Mouse (Mus musculus) forebrain, embryonic 11.5 days (tissue): ENCODE results near the gene Tmem86b. TPM values are rescaled to one million over a fixed set of nuclear protein-coding genes. Genes with fewer than 3 reads are reported as not detected.

Experiments used
- ATAC-seq: fragments of 200-750 bp; cut with Nextera tagmentation; replicated peaks from 2 replicates; pipeline ENCODE4 v1.8.0; 2017; ENCODE audit warnings: moderate TSS enrichment; ENCODE audit not compliant: low FRiP score
- DNase-seq: peaks from one replicate; pipeline ENCODE4 v3.0.0-alpha.2; 2017; ENCODE audit warnings: low spot score
- H3K27ac ChIP-seq: fragments of 300-500 bp; sonication (generic); 2 replicates; pipeline ENCODE4 v1.5.1; 2014; ENCODE audit warnings: low read depth, low read length
- H3K27me3 ChIP-seq: fragments of 300-500 bp; sonication (generic); 2 replicates; pipeline ENCODE4 v1.6.1; 2014; ENCODE audit warnings: mild to moderate bottlenecking, low read length, mixed read lengths; ENCODE audit not compliant: control insufficient read depth, insufficient read depth
- H3K36me3 ChIP-seq: fragments of 300-500 bp; sonication (generic); 2 replicates; pipeline ENCODE4 v1.6.1; 2014; ENCODE audit warnings: mild to moderate bottlenecking, low read length, moderate library complexity, mixed read lengths; ENCODE audit not compliant: control insufficient read depth, insufficient read depth
- H3K4me1 ChIP-seq: fragments of 300-500 bp; sonication (generic); replicated peaks from 2 replicates; pipeline ENCODE4 v1.6.1; 2014; ENCODE audit warnings: low read length, mixed read lengths; ENCODE audit not compliant: control insufficient read depth, insufficient read depth
- H3K4me2 ChIP-seq: fragments of 300-500 bp; sonication (generic); 2 replicates; pipeline ENCODE4 v1.6.1; 2014; ENCODE audit warnings: low read depth, mild to moderate bottlenecking, low read length, moderate library complexity, mixed read lengths; ENCODE audit not compliant: severe bottlenecking
- H3K4me3 ChIP-seq: fragments of 300-500 bp; sonication (generic); 2 replicates; pipeline ENCODE4 v1.5.1; 2014; ENCODE audit warnings: low read depth, low read length
- H3K9ac ChIP-seq: fragments of 300-500 bp; sonication (generic); 2 replicates; pipeline ENCODE4 v1.6.1; 2014; ENCODE audit warnings: low read length
- H3K9me3 ChIP-seq: fragments of 300-500 bp; sonication (generic); 2 replicates; pipeline ENCODE4 v1.6.1; 2016; ENCODE audit warnings: low read length, mixed read lengths; ENCODE audit not compliant: control insufficient read depth
- WGBS: fragments of 180-500 bp; shearing (Covaris S2); extraction: QIAGEN DNeasy Blood & Tissue Kit; methylation state at CpG from one replicate; pipeline ENCODE4 v1.1.7; 2014; 5-methylcytosine and 5-hydroxymethylcytosine counted together
- polyA plus RNA-seq: library from polyadenylated mRNA; unstranded; fragments of >200 nt; fragmentation: Nextera tagmentation; extraction: Ambion mirVana; gene quantifications from 2 replicates; pipeline ENCODE4 v1.2.1, GENCODE M21; 2014

The Tmem86b gene
- polyA plus RNA-seq, 1 experiment from 2014 or later = 2.3 TPM

GRCm38 (mm10) chr7:4641956-4642355 is 10.7 kb upstream of the Tmem86b start:
- ATAC-seq = no peak
- Histone ChIP-seq H3K36me3 (peaks cover 14% of the 10 kb centered on the region), H3K4me2 (no peak overlapping the region), H3K9me3 (no peaks in the 10 kb centered on the region), H3K4me3 (no peak overlapping the region), H3K27ac (no peak overlapping the region), H3K4me1 (no peaks in the 10 kb centered on the region), H3K27me3 (no peaks in the 10 kb centered on the region), H3K9ac (no peak overlapping the region)
- 93% methylated on average over 7 of the region's 7 CpGs for WGBS
- DNase-seq = peak; percentile 19

GRCm38 (mm10) chr7:4641155-4641554 is 9.9 kb upstream of the Tmem86b start:
- Histone ChIP-seq H3K4me1 (no peaks in the 10 kb centered on the region), H3K36me3 (peaks cover 14% of the 10 kb centered on the region), H3K9me3 (no peaks in the 10 kb centered on the region), H3K4me2 (no peak overlapping the region), H3K9ac (no peak overlapping the region), H3K4me3 (no peak overlapping the region), H3K27me3 (no peaks in the 10 kb centered on the region), H3K27ac (no peak overlapping the region)
- ATAC-seq (no peak), DNase-seq (peak; percentile 47)
- WGBS = 80% methylated on average over 11 of the region's 11 CpGs

- H3K4me3 ChIP-seq = no peak overlapping the region
- H3K9ac ChIP-seq = no peak overlapping the region
- no peaks in the 10 kb centered on the region for H3K9me3 ChIP-seq
- H3K36me3 ChIP-seq = peaks cover 11% of the 10 kb centered on the region
- H3K27ac ChIP-seq = no peak overlapping the region
- H3K4me1 ChIP-seq = no peaks in the 10 kb centered on the region
- WGBS = 87% methylated on average over 4 of the region's 4 CpGs
- no peak for DNase-seq
- no peak overlapping the region for H3K4me2 ChIP-seq
- no peaks in the 10 kb centered on the region for H3K27me3 ChIP-seq
- ATAC-seq = no peak
These were observed 5.0 kb upstream of the Tmem86b start for GRCm38 (mm10) chr7:4636179-4636578.

GRCm38 (mm10) chr7:4630198-4630597 is 1.0 kb downstream of the Tmem86b start:
- Histone ChIP-seq H3K4me3 (no peak overlapping the region), H3K4me1 (no peaks in the 10 kb centered on the region), H3K9me3 (no peaks in the 10 kb centered on the region), H3K9ac (no peak overlapping the region), H3K36me3 (peaks cover 10% of the 10 kb centered on the region), H3K27ac (no peak overlapping the region), H3K27me3 (no peaks in the 10 kb centered on the region), H3K4me2 (no peak overlapping the region)
- 87% methylated on average over 1 of the region's 1 CpGs for WGBS
- no peak for ATAC-seq
- DNase-seq = no peak

- H3K27me3 ChIP-seq = no peaks in the 10 kb centered on the region
- no peak overlapping the region for H3K4me3 ChIP-seq
- H3K9ac ChIP-seq = no peak overlapping the region
- 86% methylated on average over 5 of the region's 5 CpGs for WGBS
- no peaks in the 10 kb centered on the region for H3K9me3 ChIP-seq
- H3K4me1 ChIP-seq = no peaks in the 10 kb centered on the region
- no peak overlapping the region for H3K4me2 ChIP-seq
- peaks cover 10% of the 10 kb centered on the region for H3K36me3 ChIP-seq
- no peak overlapping the region for H3K27ac ChIP-seq
- no peak for ATAC-seq
- no peak for DNase-seq
These were observed 1.6 kb downstream of the Tmem86b start for GRCm38 (mm10) chr7:4629586-4629985.

- Histone ChIP-seq H3K36me3 (peaks cover 2% of the 10 kb centered on the region; the same call in 1 of the 2 replicates), H3K4me1 (no peaks in the 10 kb centered on the region), H3K27ac (no peak overlapping the region), H3K27me3 (no peaks in the 10 kb centered on the region), H3K9me3 (no peaks in the 10 kb centered on the region), H3K4me2 (no peak overlapping the region), H3K4me3 (no peak overlapping the region), H3K9ac (no peak overlapping the region)
- no peak for DNase-seq
- 94% methylated on average over 2 of the region's 2 CpGs for WGBS
- ATAC-seq = no peak
These were observed 5.3 kb downstream of the Tmem86b start for GRCm38 (mm10) chr7:4625928-4626327.

- Histone ChIP-seq H3K36me3 (no peaks in the 10 kb centered on the region; the same call in 1 of the 2 replicates), H3K4me1 (no peaks in the 10 kb centered on the region), H3K9me3 (no peaks in the 10 kb centered on the region), H3K27ac (no peak overlapping the region), H3K27me3 (no peaks in the 10 kb centered on the region), H3K9ac (no peak overlapping the region), H3K4me2 (no peak overlapping the region), H3K4me3 (no peak overlapping the region)
- WGBS = 56% methylated on average over 1 of the region's 1 CpGs
- ATAC-seq (no peak; the same call in 1 of the 2 replicates), DNase-seq (no peak)
These were observed 6.9 kb downstream of the Tmem86b start for GRCm38 (mm10) chr7:4624343-4624742.

- H3K4me3 ChIP-seq = no peak overlapping the region
- no peaks in the 10 kb centered on the region for H3K36me3 ChIP-seq
- 28% methylated on average over 4 of the region's 4 CpGs for WGBS
- no peak overlapping the region for H3K27ac ChIP-seq
- no peaks in the 10 kb centered on the region for H3K27me3 ChIP-seq
- no peaks in the 10 kb centered on the region for H3K4me1 ChIP-seq
- no peak overlapping the region for H3K9ac ChIP-seq
- no peak overlapping the region for H3K4me2 ChIP-seq
- peak; percentile 66 for DNase-seq
- H3K9me3 ChIP-seq = no peaks in the 10 kb centered on the region
- peak; percentile 46; the same call in 1 of the 2 replicates for ATAC-seq
These were observed 7.6 kb downstream of the Tmem86b start for GRCm38 (mm10) chr7:4623544-4624189.

- WGBS = 44% methylated on average over 1 of the region's 1 CpGs
- Histone ChIP-seq H3K4me2 (no peak overlapping the region), H3K4me3 (no peak overlapping the region), H3K27me3 (no peaks in the 10 kb centered on the region), H3K9me3 (no peaks in the 10 kb centered on the region), H3K36me3 (no peaks in the 10 kb centered on the region), H3K27ac (no peak overlapping the region), H3K4me1 (no peaks in the 10 kb centered on the region), H3K9ac (no peak overlapping the region)
- DNase-seq (peak; percentile 71), ATAC-seq (no peak)
These were observed 11.2 kb downstream of the Tmem86b start for GRCm38 (mm10) chr7:4619979-4620378.
